Mouse (Mus musculus) mouse trophoblast stem cell (cell line): ENCODE data around the gene Tmsb4x.

Experiments
- in situ Hi-C, 2 experiments: fragments of 300-500 bp; cut with MseI, MboI; formaldehyde crosslinking; loops; 2 replicates in 1 of 2; 3 replicates in 1 of 2; pipeline ENCODE4 v1.15.1; 2025

Tmsb4x gene

DNA sequence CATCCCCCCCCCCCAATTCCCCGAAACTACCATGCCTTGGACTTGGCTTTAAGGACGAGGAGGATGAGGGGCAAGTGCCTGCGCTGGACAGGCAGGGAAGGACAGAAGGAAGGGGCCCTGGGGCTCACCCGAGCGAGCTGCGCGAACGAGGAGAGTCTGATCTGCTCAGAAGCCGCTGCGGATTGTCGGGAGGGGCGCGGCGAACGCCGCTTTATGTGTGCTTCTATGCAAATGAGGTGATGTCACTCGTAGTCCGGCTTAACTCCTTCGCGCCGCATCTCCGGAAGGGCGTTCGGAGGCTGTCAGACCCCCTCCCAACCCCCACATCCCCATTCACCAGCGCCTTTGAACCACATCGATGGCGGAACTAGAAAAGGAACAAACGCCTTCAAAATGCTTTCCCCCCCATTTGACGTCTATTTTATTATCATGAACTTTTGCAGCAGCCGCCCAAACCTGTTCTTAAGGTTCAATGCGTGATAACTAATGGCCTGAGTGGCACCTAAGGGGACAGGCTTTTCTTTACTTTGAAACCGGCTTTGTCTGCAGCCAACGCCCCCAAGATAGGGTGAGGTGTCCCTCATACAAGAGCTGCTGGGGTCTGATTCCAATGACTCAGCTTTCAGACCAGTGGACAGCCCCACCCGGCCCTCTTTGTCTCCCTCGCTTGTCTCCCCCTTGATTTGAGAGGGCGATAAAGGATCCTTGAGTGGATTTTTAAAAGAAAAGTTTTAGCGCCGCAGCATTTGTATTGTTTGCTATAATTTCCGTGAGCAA lies at the start of gene Tmsb4x:
TSS of gene Tmsb4x (minus strand) at position 338 of the 777 bp plus-strand sequence.
- in situ Hi-C loops, result no loop called here

- in situ Hi-C loops, result no loop called here
Measured at GRCm38 (mm10) chrX:167241736-167242135, 32.6 kb upstream of the Tmsb4x start.

DNA sequence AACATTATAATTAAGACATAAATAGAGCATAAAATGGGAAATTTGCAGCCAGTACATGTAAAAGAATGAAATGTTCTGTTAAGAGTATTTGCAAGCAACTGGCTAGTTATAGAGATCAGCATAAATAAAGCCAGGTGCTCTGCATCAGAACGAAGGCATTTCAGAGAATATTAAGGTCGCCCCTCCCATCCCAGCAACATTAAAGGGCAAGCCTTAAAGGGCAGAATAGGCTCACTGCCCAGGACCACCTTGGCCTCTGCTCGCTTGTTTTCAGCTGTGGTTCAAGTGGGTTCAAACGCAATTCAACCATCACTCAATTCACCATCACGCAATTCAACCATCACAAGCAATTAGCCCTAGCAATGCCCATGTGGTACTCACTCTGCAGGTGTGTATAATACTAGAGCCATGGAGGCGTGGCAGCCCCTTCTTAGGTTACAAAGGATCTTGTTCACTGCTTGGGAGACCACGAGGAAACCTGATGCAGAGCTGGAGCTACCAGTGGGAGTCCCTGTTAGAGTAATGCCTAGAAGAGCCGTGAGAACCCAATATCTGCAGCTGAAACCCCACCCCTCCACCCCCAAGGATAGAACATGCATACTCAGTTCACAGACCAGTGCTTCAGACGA lies 30.3 kb upstream of the Tmsb4x start:
- in situ Hi-C loops, result loop anchor here in 1 of 2 experiments (10.0 kb wide), 1 partner anchor 575 kb away; no protein-coding TSS in a partner anchor

- in situ Hi-C loops, result loop anchor here (5.0 to 10.0 kb wide), 2 partner anchors 568 to 571 kb away; no protein-coding TSS in a partner anchor
Measured at GRCm38 (mm10) chrX:167233104-167233687, 24.1 kb upstream of the Tmsb4x start.

GRCm38 (mm10) chrX:167231150-167231549 lies 22.0 kb upstream of the Tmsb4x start:
- in situ Hi-C loops, result loop anchor here (5.0 to 10.0 kb wide), 2 partner anchors 566 to 569 kb away; no protein-coding TSS in a partner anchor

GRCm38 (mm10) chrX:167229819-167230218 lies 20.7 kb upstream of the Tmsb4x start:
- in situ Hi-C loops, result loop anchor here (5.0 to 10.0 kb wide), 2 partner anchors 565 to 568 kb away; no protein-coding TSS in a partner anchor

GRCm38 (mm10) chrX:167229206-167229605 lies 20.1 kb upstream of the Tmsb4x start:
- in situ Hi-C loops, result no loop called here

GRCm38 (mm10) chrX:167227756-167228155 lies 18.6 kb upstream of the Tmsb4x start:
- in situ Hi-C loops, result no loop called here

DNA sequence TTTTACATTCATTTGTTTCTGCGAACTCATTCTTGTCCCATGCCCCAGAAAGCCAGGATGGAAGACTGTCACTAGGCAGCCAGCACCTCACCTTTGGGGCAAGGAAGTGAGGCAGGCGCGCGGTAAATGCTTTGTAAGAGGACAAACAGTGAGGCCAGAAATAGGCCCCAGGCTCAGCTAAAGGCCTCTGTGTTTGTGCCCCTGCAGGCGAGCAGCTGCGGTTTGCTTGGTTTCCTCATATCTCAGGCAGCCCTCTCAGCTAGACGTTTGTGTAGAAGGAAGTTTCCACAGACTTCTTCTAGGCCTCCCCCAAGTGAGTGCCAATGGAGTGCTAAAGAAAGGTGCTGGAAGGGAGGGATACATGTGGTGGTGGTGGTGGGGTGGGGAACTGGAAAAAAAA lies 18.0 kb upstream of the Tmsb4x start:
- in situ Hi-C loops, result no loop called here

DNA sequence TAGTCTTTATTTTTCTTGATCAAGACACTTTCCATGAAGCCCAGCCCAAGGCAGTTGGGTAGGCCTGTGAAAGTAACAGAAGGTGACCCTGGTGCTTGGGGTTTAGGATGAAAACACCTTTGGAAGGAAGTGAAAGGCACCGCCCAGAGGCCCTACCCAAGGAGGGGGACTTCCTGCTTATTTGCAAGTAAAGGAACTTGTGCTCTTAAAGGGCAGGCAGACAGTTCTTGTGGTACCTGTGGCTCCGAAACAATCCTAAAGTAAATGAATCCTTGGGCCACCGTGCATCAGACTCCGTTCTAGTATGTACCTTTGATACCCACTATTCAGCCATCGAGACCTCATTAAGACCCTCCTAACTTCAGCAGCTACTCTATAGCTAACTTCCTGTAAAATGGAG lies 17.5 kb upstream of the Tmsb4x start:
- in situ Hi-C loops, result no loop called here

DNA sequence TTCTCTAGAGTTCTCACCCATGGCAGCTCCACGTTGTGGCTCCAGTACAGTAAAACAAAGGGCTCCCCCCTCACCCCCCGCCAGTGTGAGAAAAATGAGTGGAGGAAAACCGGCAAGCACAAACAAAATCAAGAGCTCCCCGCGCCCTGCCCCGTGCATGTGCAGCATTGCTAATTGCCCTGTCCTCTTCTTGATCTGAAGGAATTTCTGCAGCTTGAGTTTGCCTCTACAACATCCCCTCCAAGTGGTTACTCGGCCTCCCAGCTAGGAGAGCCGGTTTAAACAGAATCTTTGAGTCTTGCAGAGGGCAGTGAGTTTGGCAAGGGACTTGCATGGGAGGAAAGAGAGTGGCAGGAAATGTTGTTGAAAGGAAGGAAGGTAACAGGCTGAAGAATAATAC lies 3.6 kb upstream of the Tmsb4x start:
- in situ Hi-C loops, result no loop called here

GRCm38 (mm10) chrX:167211871-167212555 lies 2.9 kb upstream of the Tmsb4x start:
- in situ Hi-C loops, result no loop called here

GRCm38 (mm10) chrX:167210319-167210728 lies 1.2 kb upstream of the Tmsb4x start:
- in situ Hi-C loops, result no loop called here

DNA sequence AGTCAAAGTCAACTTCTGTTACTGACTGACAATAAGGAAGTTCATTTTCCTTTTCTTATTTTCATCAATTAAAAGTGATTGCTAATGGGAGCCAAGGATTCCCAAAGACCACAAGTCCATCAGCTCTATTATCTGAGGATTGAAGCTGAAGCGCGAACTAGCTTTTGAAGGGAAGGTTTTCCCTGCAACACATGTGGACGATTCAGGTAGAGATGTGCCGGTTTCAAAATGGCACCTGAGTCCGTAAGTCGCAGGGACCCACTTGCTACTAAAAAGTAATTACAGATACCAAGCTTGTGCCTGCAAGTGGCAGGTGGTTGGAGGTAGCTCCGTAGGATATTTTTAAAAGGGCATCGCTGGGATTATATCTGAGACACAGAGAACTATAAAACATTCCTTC lies 713 bp upstream of the Tmsb4x start:
- in situ Hi-C loops, result no loop called here

- in situ Hi-C loops, result no loop called here
Measured at GRCm38 (mm10) chrX:167208506-167208820, 652 bp downstream of the Tmsb4x start.

DNA sequence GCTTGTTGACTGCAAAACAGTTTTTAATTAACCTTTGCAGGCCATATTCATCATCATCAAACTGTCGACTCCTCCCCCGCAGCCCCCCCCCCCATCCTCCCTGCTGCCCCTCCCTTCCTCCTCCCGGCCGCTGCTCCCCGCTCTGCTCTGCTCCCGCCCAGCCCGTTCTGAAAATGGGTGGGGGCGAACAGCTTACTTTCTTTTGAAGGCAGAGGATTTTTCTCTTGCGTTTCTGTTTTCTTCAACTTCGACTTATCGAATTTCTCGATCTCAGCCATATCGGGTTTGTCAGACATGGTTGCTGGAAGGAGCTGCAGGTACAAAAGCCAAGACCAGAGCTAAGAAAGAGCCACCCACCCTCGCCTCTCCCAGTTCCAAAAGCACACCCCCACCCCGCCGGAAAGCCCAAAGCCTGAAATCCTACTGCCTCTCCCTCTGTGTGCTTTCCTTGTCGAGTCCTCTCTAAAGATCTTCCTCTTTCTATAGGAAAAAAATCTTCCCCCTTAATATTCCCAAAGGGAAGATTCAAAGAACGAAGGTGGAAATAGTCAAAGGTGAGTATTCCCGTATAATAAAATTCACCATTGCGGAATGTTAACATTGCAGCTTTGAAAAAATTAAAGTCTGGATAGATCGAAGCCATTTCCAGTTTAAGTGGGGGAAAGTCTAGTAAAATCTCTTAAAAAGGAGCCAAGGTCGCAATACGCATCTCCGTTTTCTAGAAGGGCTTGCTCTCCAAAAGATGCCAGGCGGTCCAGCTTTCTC lies 1.2 kb downstream of the Tmsb4x start:
- in situ Hi-C loops, result no loop called here

DNA sequence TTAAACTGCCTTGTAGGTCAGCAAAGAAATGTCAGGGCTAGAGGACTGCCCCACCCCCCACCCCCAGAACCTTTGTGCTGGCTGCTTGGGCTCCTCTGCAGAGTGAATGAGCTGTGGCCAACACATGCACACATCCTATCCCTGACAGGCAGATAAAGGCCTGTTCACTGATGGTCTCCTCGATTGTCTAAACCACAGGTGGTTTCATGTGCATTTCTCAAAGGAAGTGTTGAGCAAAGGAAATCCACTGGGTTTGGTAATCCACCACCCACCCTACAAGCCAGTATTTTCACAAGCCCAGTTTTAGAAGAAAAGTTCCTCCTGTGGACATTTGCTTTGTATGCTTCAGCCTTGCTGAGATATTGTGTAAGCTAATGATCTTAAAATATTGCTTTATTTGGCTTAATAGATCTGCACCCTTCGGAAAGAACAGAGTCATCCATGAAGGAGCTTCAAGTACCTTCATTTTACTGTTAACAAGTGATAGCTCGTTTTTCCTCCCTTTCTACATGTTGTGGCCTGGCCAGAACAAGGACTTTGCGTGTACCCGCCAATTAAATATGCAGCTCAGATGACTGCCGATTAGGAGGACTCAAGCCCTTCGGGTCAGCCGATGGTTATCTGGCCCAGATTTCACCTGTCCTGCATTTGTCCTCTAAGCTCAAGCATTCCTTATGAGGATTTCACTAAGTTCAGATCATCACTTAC lies 3.1 kb downstream of the Tmsb4x start:
- in situ Hi-C loops, result no loop called here

DNA sequence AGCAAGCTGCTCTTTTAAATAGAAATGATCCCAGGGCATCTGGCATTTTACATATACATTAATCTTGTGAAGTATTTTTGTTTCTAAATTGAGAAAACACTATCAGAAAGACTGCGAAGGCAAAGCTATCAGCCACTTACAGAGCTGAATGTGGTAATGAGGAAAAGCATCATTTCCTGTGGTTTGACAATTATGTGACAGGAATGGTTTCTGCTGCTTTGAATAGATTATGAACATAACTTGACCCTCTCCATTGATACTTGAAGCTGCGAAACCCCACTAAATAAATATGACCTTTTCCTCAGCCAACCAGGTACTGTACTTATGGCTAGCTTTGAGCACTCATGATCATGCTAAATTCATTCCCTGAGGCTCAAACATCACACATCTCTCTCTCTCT lies 7.8 kb downstream of the Tmsb4x start:
- in situ Hi-C loops, result no loop called here

DNA sequence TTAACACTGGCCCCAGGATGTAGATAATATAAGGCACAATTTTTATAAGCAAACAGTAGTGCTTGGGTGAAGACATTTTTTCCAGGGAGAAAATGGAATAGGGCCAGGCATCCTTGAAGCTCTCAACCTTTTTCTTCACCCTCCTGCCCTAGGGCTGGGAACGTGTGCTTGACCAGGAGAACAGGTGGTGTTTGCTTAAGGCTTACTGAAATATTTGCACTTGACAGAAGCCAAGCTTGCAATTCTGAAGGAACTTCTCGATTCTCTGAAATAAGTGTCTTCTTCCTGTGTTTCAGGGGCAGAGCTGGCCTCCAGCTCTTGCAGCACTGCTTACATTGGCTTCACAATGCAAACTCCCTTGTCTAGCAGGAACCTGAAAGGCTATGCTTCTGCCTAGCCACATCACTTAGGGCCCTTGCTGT lies 13.9 kb downstream of the Tmsb4x start:
- in situ Hi-C loops, result no loop called here

DNA sequence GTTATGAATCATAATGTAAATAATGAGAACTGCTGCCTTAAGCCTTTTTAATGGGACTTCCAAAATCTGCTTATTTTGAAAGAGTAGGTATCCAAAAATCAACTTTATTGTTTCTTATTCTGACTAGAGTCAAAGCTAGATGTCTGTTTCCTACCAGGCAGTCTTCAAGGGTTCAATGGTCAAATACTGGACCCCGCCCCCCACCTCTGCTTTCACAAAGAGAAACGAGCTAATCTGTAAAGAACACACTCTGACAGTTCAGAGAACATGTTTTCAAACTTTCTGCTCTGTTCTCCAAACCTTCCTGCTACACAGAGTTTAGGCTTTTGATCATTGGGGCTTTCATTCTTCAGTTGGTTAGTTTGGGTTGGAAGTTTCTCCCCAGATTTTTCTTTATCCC lies 22.8 kb downstream of the Tmsb4x start:
- in situ Hi-C loops, result no loop called here

GRCm38 (mm10) chrX:167183535-167183934 lies 25.6 kb downstream of the Tmsb4x start:
- in situ Hi-C loops, result no loop called here
